Mouse (Mus musculus): Measurements from ENCODE around the gene Poll. TPM values are rescaled to one million over a fixed set of nuclear protein-coding genes. Genes with fewer than 3 reads are reported as not detected.
A peak's percentile ranks its signal among the peaks of the same experiment; 100 is the strongest.

Poll gene
- polyA plus RNA-seq, 1 experiment from 2014 or later = 16.4 TPM

- H3K27me3 ChIP-seq (ENCODE audit: control insufficient read depth, insufficient read depth, low read length) = peaks cover 26% of the 10 kb centered on the region
- peaks cover 4% of the 10 kb centered on the region for H3K4me1 ChIP-seq (replicated peaks; ENCODE audit: control insufficient read depth, insufficient read depth, low read length)
- no peaks in the 10 kb centered on the region for H3K36me3 ChIP-seq (ENCODE audit: control insufficient read depth, insufficient read depth, low read length)
- H3K9ac ChIP-seq (ENCODE audit: low read depth, low read length) = no peak overlapping the region
- WGBS = 45% methylated on average over 1 of the region's 1 CpGs
- H3K4me3 ChIP-seq (ENCODE audit: low read depth, low read length) = no peak overlapping the region
- H3K9me3 ChIP-seq (ENCODE audit: control insufficient read depth, low read length) = no peaks in the 10 kb centered on the region
- H3K27ac ChIP-seq (ENCODE audit: low read depth, low read length) = no peak overlapping the region
- no peak for ATAC-seq (ENCODE audit: low FRiP score)
- DNase-seq (ENCODE audit: low spot score) = peak; percentile 47
- no peak overlapping the region for H3K4me2 ChIP-seq (replicated peaks; ENCODE audit: low read depth, low read length)
These were observed 22.8 kb downstream of the Poll start for GRCm38 (mm10) chr19:45537505-45537904.

- 0 out of 2 replicates have a peak, but pooled peaks have one; percentile 26 for ATAC-seq (ENCODE audit: low FRiP score)
- WGBS = 63% methylated on average over 6 of the region's 6 CpGs
- Histone ChIP-seq H3K4me2 (replicated peaks; ENCODE audit: low read depth, low read length) (no peak overlapping the region), H3K9ac (ENCODE audit: low read depth, low read length) (no peak overlapping the region), H3K27ac (ENCODE audit: low read depth, low read length) (no peak overlapping the region), H3K4me1 (replicated peaks; ENCODE audit: control insufficient read depth, insufficient read depth, low read length) (peaks cover 1% of the 10 kb centered on the region), H3K4me3 (ENCODE audit: low read depth, low read length) (no peak overlapping the region), H3K9me3 (ENCODE audit: control insufficient read depth, low read length) (no peaks in the 10 kb centered on the region), H3K27me3 (ENCODE audit: control insufficient read depth, insufficient read depth, low read length) (peaks cover 14% of the 10 kb centered on the region), H3K36me3 (ENCODE audit: control insufficient read depth, insufficient read depth, low read length) (no peaks in the 10 kb centered on the region)
- no peak for DNase-seq (ENCODE audit: low spot score)
These were observed 24.4 kb downstream of the Poll start for GRCm38 (mm10) chr19:45535929-45536328.

- Histone ChIP-seq H3K4me2 (replicated peaks; ENCODE audit: low read depth, low read length) (no peak overlapping the region), H3K9me3 (ENCODE audit: control insufficient read depth, low read length) (no peaks in the 10 kb centered on the region), H3K9ac (ENCODE audit: low read depth, low read length) (no peak overlapping the region), H3K36me3 (ENCODE audit: control insufficient read depth, insufficient read depth, low read length) (no peaks in the 10 kb centered on the region), H3K4me3 (ENCODE audit: low read depth, low read length) (no peak overlapping the region), H3K4me1 (replicated peaks; ENCODE audit: control insufficient read depth, insufficient read depth, low read length) (no peaks in the 10 kb centered on the region), H3K27ac (ENCODE audit: low read depth, low read length) (no peak overlapping the region), H3K27me3 (ENCODE audit: control insufficient read depth, insufficient read depth, low read length) (peaks cover 8% of the 10 kb centered on the region)
- ATAC-seq (ENCODE audit: low FRiP score) (no peak), DNase-seq (ENCODE audit: low spot score) (no peak)
- WGBS = 82% methylated on average over 8 of the region's 8 CpGs
These were observed 25.1 kb downstream of the Poll start for GRCm38 (mm10) chr19:45535214-45535735.

- Histone ChIP-seq H3K27me3 (ENCODE audit: control insufficient read depth, insufficient read depth, low read length) (peaks cover under 1% of the 10 kb centered on the region; the same call in 1 of the 2 replicates), H3K9ac (ENCODE audit: low read depth, low read length) (no peak overlapping the region), H3K27ac (ENCODE audit: low read depth, low read length) (no peak overlapping the region), H3K4me1 (replicated peaks; ENCODE audit: control insufficient read depth, insufficient read depth, low read length) (no peaks in the 10 kb centered on the region), H3K36me3 (ENCODE audit: control insufficient read depth, insufficient read depth, low read length) (no peaks in the 10 kb centered on the region), H3K4me2 (replicated peaks; ENCODE audit: low read depth, low read length) (no peak overlapping the region), H3K9me3 (ENCODE audit: control insufficient read depth, low read length) (no peaks in the 10 kb centered on the region), H3K4me3 (ENCODE audit: low read depth, low read length) (no peak overlapping the region)
- WGBS = 65% methylated on average over 7 of the region's 7 CpGs
- ATAC-seq (ENCODE audit: low FRiP score) (no peak), DNase-seq (ENCODE audit: low spot score) (no peak)
These were observed 26.7 kb downstream of the Poll start for GRCm38 (mm10) chr19:45533617-45534016.

- no peaks in the 10 kb centered on the region for H3K36me3 ChIP-seq (ENCODE audit: control insufficient read depth, insufficient read depth, low read length)
- DNase-seq (ENCODE audit: low spot score) = no peak
- no peak for ATAC-seq (ENCODE audit: low FRiP score)
- no peaks in the 10 kb centered on the region for H3K27me3 ChIP-seq (ENCODE audit: control insufficient read depth, insufficient read depth, low read length)
- no peaks in the 10 kb centered on the region for H3K4me1 ChIP-seq (replicated peaks; ENCODE audit: control insufficient read depth, insufficient read depth, low read length)
- H3K9ac ChIP-seq (ENCODE audit: low read depth, low read length) = no peak overlapping the region
- H3K27ac ChIP-seq (ENCODE audit: low read depth, low read length) = no peak overlapping the region
- WGBS = 66% methylated on average over 6 of the region's 6 CpGs
- no peak overlapping the region for H3K4me3 ChIP-seq (ENCODE audit: low read depth, low read length)
- no peaks in the 10 kb centered on the region for H3K9me3 ChIP-seq (ENCODE audit: control insufficient read depth, low read length)
- H3K4me2 ChIP-seq (replicated peaks; ENCODE audit: low read depth, low read length) = no peak overlapping the region
These were observed 28.8 kb downstream of the Poll start for GRCm38 (mm10) chr19:45531554-45531953.

GRCm38 (mm10) chr19:45530200-45530995 lies 29.9 kb downstream of the Poll start:
- no peak for DNase-seq (ENCODE audit: low spot score)
- H3K9me3 ChIP-seq (ENCODE audit: control insufficient read depth, low read length) = no peaks in the 10 kb centered on the region
- no peak overlapping the region for H3K4me3 ChIP-seq (ENCODE audit: low read depth, low read length)
- H3K9ac ChIP-seq (ENCODE audit: low read depth, low read length) = no peak overlapping the region
- no peaks in the 10 kb centered on the region for H3K4me1 ChIP-seq (replicated peaks; ENCODE audit: control insufficient read depth, insufficient read depth, low read length)
- no peaks in the 10 kb centered on the region for H3K27me3 ChIP-seq (ENCODE audit: control insufficient read depth, insufficient read depth, low read length)
- no peak overlapping the region for H3K4me2 ChIP-seq (replicated peaks; ENCODE audit: low read depth, low read length)
- no peak for ATAC-seq (ENCODE audit: low FRiP score)
- H3K36me3 ChIP-seq (ENCODE audit: control insufficient read depth, insufficient read depth, low read length) = no peaks in the 10 kb centered on the region
- WGBS = 89% methylated on average over 15 of the region's 15 CpGs
- H3K27ac ChIP-seq (ENCODE audit: low read depth, low read length) = no peak overlapping the region

- DNase-seq (ENCODE audit: low spot score) = no peak
- no peak overlapping the region for H3K9ac ChIP-seq (ENCODE audit: low read depth, low read length)
- H3K4me1 ChIP-seq (replicated peaks; ENCODE audit: control insufficient read depth, insufficient read depth, low read length) = no peaks in the 10 kb centered on the region
- ATAC-seq (ENCODE audit: low FRiP score) = no peak
- no peak overlapping the region for H3K4me3 ChIP-seq (ENCODE audit: low read depth, low read length)
- no peak overlapping the region for H3K4me2 ChIP-seq (replicated peaks; ENCODE audit: low read depth, low read length)
- no peaks in the 10 kb centered on the region for H3K9me3 ChIP-seq (ENCODE audit: control insufficient read depth, low read length)
- no peak overlapping the region for H3K27ac ChIP-seq (ENCODE audit: low read depth, low read length)
- H3K36me3 ChIP-seq (ENCODE audit: control insufficient read depth, insufficient read depth, low read length) = no peaks in the 10 kb centered on the region
- WGBS = 80% methylated on average over 5 of the region's 5 CpGs
- no peaks in the 10 kb centered on the region for H3K27me3 ChIP-seq (ENCODE audit: control insufficient read depth, insufficient read depth, low read length)
These were observed 31.0 kb downstream of the Poll start for GRCm38 (mm10) chr19:45529294-45529693.

GRCm38 (mm10) chr19:45527931-45528534 lies 32.3 kb downstream of the Poll start:
- H3K4me1 ChIP-seq (replicated peaks; ENCODE audit: control insufficient read depth, insufficient read depth, low read length) = no peaks in the 10 kb centered on the region
- no peak overlapping the region for H3K27ac ChIP-seq (ENCODE audit: low read depth, low read length)
- ATAC-seq (ENCODE audit: low FRiP score) (no peak), DNase-seq (ENCODE audit: low spot score) (no peak)
- H3K4me3 ChIP-seq (ENCODE audit: low read depth, low read length) = no peak overlapping the region
- H3K36me3 ChIP-seq (ENCODE audit: control insufficient read depth, insufficient read depth, low read length) = no peaks in the 10 kb centered on the region
- no peaks in the 10 kb centered on the region for H3K9me3 ChIP-seq (ENCODE audit: control insufficient read depth, low read length)
- 92% methylated on average over 10 of the region's 10 CpGs for WGBS
- H3K9ac ChIP-seq (ENCODE audit: low read depth, low read length) = no peak overlapping the region
- H3K27me3 ChIP-seq (ENCODE audit: control insufficient read depth, insufficient read depth, low read length) = no peaks in the 10 kb centered on the region
- H3K4me2 ChIP-seq (replicated peaks; ENCODE audit: low read depth, low read length) = no peak overlapping the region

- H3K27ac ChIP-seq (ENCODE audit: low read depth, low read length) = no peak overlapping the region
These were observed 32.9 kb downstream of the Poll start for GRCm38 (mm10) chr19:45527382-45527781.

More at GRCm38 (mm10) chr19:45527382-45527781, 32.9 kb downstream of the Poll start:
- no peak for ATAC-seq (ENCODE audit: low FRiP score)
- no peak overlapping the region for H3K4me2 ChIP-seq (replicated peaks; ENCODE audit: low read depth, low read length)
- DNase-seq (ENCODE audit: low spot score) = no peak
- no peaks in the 10 kb centered on the region for H3K4me1 ChIP-seq (replicated peaks; ENCODE audit: control insufficient read depth, insufficient read depth, low read length)
- H3K9ac ChIP-seq (ENCODE audit: low read depth, low read length) = no peak overlapping the region
- H3K36me3 ChIP-seq (ENCODE audit: control insufficient read depth, insufficient read depth, low read length) = no peaks in the 10 kb centered on the region
- H3K27me3 ChIP-seq (ENCODE audit: control insufficient read depth, insufficient read depth, low read length) = no peaks in the 10 kb centered on the region
- H3K4me3 ChIP-seq (ENCODE audit: low read depth, low read length) = no peak overlapping the region
- no peaks in the 10 kb centered on the region for H3K9me3 ChIP-seq (ENCODE audit: control insufficient read depth, low read length)
- WGBS = 92% methylated on average over 7 of the region's 7 CpGs
